Mouse (Mus musculus): ENCODE measurements around the gene Panx1. TPM values are rescaled to one million over a fixed set of nuclear protein-coding genes. Genes with fewer than 3 reads are reported as not detected.

Panx1 gene
- total and polyA plus RNA-seq, 2 experiments from 2014 or later: 2.4 to 11.2 TPM

GRCm38 (mm10) chr9:14974251-14975232 is 70.7 kb downstream of the Panx1 start:
- no peak overlapping the region for H3K4me2 ChIP-seq (ENCODE audit: low read depth, low read length)
- no peaks in the 10 kb centered on the region for H3K27me3 ChIP-seq (ENCODE audit: control insufficient read depth, insufficient read depth, low read length)
- H3K9ac ChIP-seq (replicated peaks; ENCODE audit: low read depth, low read length): no peak overlapping the region
- TF ChIP-seq CTCF (IDR thresholded peaks at IDR 0.05; ENCODE audit: low read depth): no peak
- no peak for TF ChIP-seq EP300 (IDR thresholded peaks at IDR 0.05; ENCODE audit: low read depth)
- no peak for ATAC-seq (ENCODE audit: insufficient read depth, low read depth)
- H3K4me3 ChIP-seq (ENCODE audit: low read depth, low read length): no peak overlapping the region
- 72% methylated on average over 6 of the region's 6 CpGs for WGBS
- H3K9me3 ChIP-seq (replicated peaks; ENCODE audit: control insufficient read depth, low read length): no peaks in the 10 kb centered on the region; the same call in 1 of the 2 replicates
- no peak for DNase-seq (ENCODE audit: low spot score)
- no peak overlapping the region for H3K27ac ChIP-seq (ENCODE audit: low read depth)
- no peaks in the 10 kb centered on the region for H3K4me1 ChIP-seq (ENCODE audit: control insufficient read depth, insufficient read depth)
- no peaks in the 10 kb centered on the region for H3K36me3 ChIP-seq (replicated peaks; ENCODE audit: control insufficient read depth, insufficient read depth, low read length)

- no peak for DNase-seq (ENCODE audit: low spot score)
- ATAC-seq (ENCODE audit: insufficient read depth, low read depth): no peak
- 55% methylated on average over 7 of the region's 7 CpGs for whole genome bisulfite sequencing
These were observed 71.5 kb downstream of the Panx1 start for GRCm38 (mm10) chr9:14973762-14974161.

DNA sequence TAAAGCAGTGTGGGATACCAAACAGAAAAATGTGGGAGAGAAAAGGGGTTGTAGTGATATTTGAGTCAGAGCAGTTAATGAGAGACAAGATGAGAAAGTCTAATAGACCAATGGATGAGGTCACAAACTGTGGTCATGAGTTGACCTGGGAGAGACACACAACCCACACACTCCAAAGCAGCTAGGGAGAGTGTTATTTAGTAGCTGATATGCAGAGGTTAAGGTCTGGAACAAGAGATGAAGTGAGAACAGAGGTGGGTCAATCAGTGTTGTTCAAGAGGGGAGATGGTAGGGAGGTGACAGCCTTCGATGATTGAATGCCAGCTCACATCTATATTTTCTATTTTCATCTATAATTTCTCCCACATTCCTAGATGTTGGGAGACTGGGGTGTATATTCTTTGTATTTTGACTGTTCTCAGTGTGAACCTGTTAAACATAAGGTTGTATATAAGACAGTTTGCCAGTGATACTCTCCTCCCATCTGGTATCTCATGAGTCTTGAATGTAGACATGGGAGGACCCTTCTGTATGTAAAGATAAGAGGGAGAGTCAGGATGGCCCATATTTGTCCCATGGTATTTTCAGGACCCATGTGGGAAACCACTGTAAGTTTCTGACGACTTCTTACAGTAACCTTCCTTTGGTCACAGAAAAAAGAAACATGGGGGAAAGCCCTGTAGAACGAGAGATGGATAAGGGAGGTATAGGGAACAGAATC is 74.3 kb downstream of the Panx1 start:
- ATAC-seq (ENCODE audit: insufficient read depth, low read depth) (no peak), DNase-seq (ENCODE audit: low spot score) (no peak)
- no peak overlapping the region for H3K27ac ChIP-seq (ENCODE audit: low read depth)
- no peak overlapping the region for H3K4me3 ChIP-seq (ENCODE audit: low read depth, low read length)
- H3K4me2 ChIP-seq (ENCODE audit: low read depth, low read length): no peak overlapping the region
- TF ChIP-seq EP300 (IDR thresholded peaks at IDR 0.05; ENCODE audit: low read depth) (no peak), CTCF (IDR thresholded peaks at IDR 0.05; ENCODE audit: low read depth) (no peak)
- H3K4me1 ChIP-seq (ENCODE audit: control insufficient read depth, insufficient read depth): 0 out of 2 replicates have a peak, but pooled peaks cover 4% of the 10 kb centered on the region
- 66% methylated on average over 3 of the region's 3 CpGs for WGBS
- no peaks in the 10 kb centered on the region for H3K27me3 ChIP-seq (ENCODE audit: control insufficient read depth, insufficient read depth, low read length)
- no peaks in the 10 kb centered on the region for H3K9me3 ChIP-seq (replicated peaks; ENCODE audit: control insufficient read depth, low read length)
- H3K36me3 ChIP-seq (replicated peaks; ENCODE audit: control insufficient read depth, insufficient read depth, low read length): no peaks in the 10 kb centered on the region
- no peak overlapping the region for H3K9ac ChIP-seq (replicated peaks; ENCODE audit: low read depth, low read length)

More at GRCm38 (mm10) chr9:14973762-14974161, 71.5 kb downstream of the Panx1 start:
- Histone ChIP-seq H3K9ac (replicated peaks; ENCODE audit: low read depth, low read length) (no peak overlapping the region), H3K4me1 (ENCODE audit: control insufficient read depth, insufficient read depth) (no peaks in the 10 kb centered on the region), H3K27me3 (ENCODE audit: control insufficient read depth, insufficient read depth, low read length) (no peaks in the 10 kb centered on the region), H3K4me2 (ENCODE audit: low read depth, low read length) (no peak overlapping the region), H3K9me3 (replicated peaks; ENCODE audit: control insufficient read depth, low read length) (no peaks in the 10 kb centered on the region; the same call in 1 of the 2 replicates), H3K36me3 (replicated peaks; ENCODE audit: control insufficient read depth, insufficient read depth, low read length) (no peaks in the 10 kb centered on the region), H3K4me3 (ENCODE audit: low read depth, low read length) (no peak overlapping the region), H3K27ac (ENCODE audit: low read depth) (no peak overlapping the region)
- TF ChIP-seq CTCF (IDR thresholded peaks at IDR 0.05; ENCODE audit: low read depth) (no peak), EP300 (IDR thresholded peaks at IDR 0.05; ENCODE audit: low read depth) (no peak)

DNA sequence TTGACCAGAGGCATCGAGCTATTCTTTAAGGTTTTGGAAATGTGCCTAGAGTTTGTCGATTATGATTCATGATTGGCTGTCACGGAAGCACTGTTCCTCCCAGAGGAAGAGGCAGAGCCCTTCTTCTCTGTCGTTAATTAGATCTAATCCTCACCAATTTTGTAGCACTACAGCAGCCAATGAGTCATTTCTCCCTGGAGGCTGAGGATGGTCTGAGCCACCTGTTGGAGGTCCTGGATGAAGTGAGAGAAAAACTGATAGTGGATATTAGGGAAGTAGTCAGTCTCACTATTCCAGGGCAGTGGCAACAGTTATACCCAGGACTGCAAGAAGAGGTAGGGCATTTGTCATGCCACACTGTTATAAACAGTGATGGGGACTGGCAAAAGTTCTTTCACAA is 75.1 kb downstream of the Panx1 start:
- 54% methylated on average over 4 of the region's 4 CpGs for WGBS
- ATAC-seq (ENCODE audit: insufficient read depth, low read depth): no peak

GRCm38 (mm10) chr9:14967598-14967997 is 77.7 kb downstream of the Panx1 start:
- Histone ChIP-seq H3K4me1 (ENCODE audit: control insufficient read depth, insufficient read depth) (0 out of 2 replicates have a peak, but pooled peaks cover 4% of the 10 kb centered on the region), H3K36me3 (replicated peaks; ENCODE audit: control insufficient read depth, insufficient read depth, low read length) (no peaks in the 10 kb centered on the region), H3K9ac (replicated peaks; ENCODE audit: low read depth, low read length) (no peak overlapping the region), H3K27me3 (ENCODE audit: control insufficient read depth, insufficient read depth, low read length) (no peaks in the 10 kb centered on the region), H3K27ac (ENCODE audit: low read depth) (no peak overlapping the region), H3K4me3 (ENCODE audit: low read depth, low read length) (no peak overlapping the region), H3K4me2 (ENCODE audit: low read depth, low read length) (no peak overlapping the region), H3K9me3 (replicated peaks; ENCODE audit: control insufficient read depth, low read length) (no peaks in the 10 kb centered on the region)
- no peak for ATAC-seq (ENCODE audit: insufficient read depth, low read depth)
- TF ChIP-seq EP300 (IDR thresholded peaks at IDR 0.05; ENCODE audit: low read depth) (no peak), CTCF (IDR thresholded peaks at IDR 0.05; ENCODE audit: low read depth) (no peak)
- DNase-seq (ENCODE audit: low spot score): no peak
- WGBS: 78% methylated on average over 1 of the region's 1 CpGs

More for the DNA sequence above, 75.1 kb downstream of the Panx1 start:
- H3K4me3 ChIP-seq (ENCODE audit: low read depth, low read length): no peak overlapping the region
- no peak overlapping the region for H3K27ac ChIP-seq (ENCODE audit: low read depth)
- no peak overlapping the region for H3K9ac ChIP-seq (replicated peaks; ENCODE audit: low read depth, low read length)
- no peaks in the 10 kb centered on the region for H3K36me3 ChIP-seq (replicated peaks; ENCODE audit: control insufficient read depth, insufficient read depth, low read length)
- 0 out of 2 replicates have a peak, but pooled peaks cover 4% of the 10 kb centered on the region for H3K4me1 ChIP-seq (ENCODE audit: control insufficient read depth, insufficient read depth)
- no peak overlapping the region for H3K4me2 ChIP-seq (ENCODE audit: low read depth, low read length)
- no peak for DNase-seq (ENCODE audit: low spot score)
- TF ChIP-seq CTCF (IDR thresholded peaks at IDR 0.05; ENCODE audit: low read depth) (no peak), EP300 (IDR thresholded peaks at IDR 0.05; ENCODE audit: low read depth) (no peak)
- no peaks in the 10 kb centered on the region for H3K9me3 ChIP-seq (replicated peaks; ENCODE audit: control insufficient read depth, low read length)
- H3K27me3 ChIP-seq (ENCODE audit: control insufficient read depth, insufficient read depth, low read length): no peaks in the 10 kb centered on the region
